Mouse (Mus musculus): ENCODE results near the gene Cdc25a.
A peak's percentile ranks its signal among the peaks of the same experiment; 100 is the strongest.

Gene Cdc25a

GRCm38 (mm10) chr9:109932756-109933375, 57.5 kb downstream of the Cdc25a start:
- peak; percentile 15 for DNase-seq (ENCODE audit: low spot score)

GRCm38 (mm10) chr9:109939401-109939800, 64.0 kb downstream of the Cdc25a start:
- DNase-seq (ENCODE audit: low spot score): no peak

- DNase-seq (ENCODE audit: low spot score): no peak
Observed at GRCm38 (mm10) chr9:109942796-109943195, 67.4 kb downstream of the Cdc25a start.

Data from urinary bladder, postnatal 25 days (tissue).